Mouse (Mus musculus): ENCODE measurements around the gene Gdpgp1. TPM values are rescaled to one million over a fixed set of nuclear protein-coding genes. Genes with fewer than 3 reads are reported as not detected.

The Gdpgp1 gene
- polyA plus RNA-seq, 2 experiments, result 1.1 to 1.3 TPM

DNA sequence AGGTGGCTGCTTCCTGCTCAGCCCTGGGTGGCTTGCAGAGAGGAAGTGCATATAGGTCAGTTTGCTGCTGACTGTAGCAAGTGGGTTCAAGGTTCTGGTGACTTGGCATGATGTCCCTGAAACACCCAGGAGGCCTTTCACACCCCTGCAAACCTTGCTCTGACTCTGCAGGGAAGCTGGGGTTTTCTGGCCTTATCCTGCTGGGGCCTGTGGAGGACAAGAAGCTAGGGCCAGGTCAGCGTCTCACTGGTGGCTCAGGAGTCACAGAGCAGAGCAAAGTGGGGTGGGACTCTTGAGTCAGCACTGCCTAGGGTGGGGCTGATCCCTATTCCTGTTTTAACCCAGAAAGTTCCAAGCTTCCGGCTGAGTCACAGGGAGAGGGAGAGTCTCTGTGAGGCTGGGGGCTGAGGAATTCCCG lies 25.3 kb upstream of the Gdpgp1 start:
- ATAC-seq (ENCODE audit: insufficient read depth), result no peak
- H3K36me3 ChIP-seq (replicated peaks; ENCODE audit: control insufficient read depth, insufficient read depth, low read depth), result peaks cover 6% of the 10 kb centered on the region

DNA sequence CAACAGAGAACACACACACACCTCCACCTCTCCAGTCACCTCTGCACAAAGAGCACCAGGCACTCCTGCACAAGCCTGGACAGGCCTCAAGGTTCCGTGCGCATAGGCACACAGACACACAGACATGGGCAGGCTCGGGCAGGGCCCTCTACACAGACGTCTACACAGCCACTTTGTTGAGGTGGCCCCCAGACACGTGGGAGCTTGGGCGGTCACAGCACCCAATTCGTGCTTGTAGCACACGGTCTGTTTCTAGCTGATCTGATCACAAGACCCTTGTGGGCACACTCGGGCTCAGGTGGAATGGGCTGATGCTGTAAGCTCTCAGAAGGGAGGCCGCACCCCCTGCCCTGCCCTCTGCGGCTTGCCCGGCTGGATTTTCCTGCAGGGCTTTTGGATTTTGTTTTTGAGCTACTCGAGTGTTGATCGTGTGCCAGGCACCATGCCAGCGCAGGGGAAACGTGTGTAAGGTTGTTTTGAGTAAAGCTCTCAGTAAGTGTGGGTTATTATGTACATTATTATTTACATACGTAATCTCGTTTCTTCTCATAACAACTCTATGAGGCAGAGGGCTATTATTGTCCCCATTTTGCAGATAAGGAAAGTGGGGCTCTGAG lies 24.5 kb upstream of the Gdpgp1 start:
- Histone ChIP-seq H3K36me3 (replicated peaks; ENCODE audit: control insufficient read depth, insufficient read depth, low read depth) (peaks cover 13% of the 10 kb centered on the region), H3K4me2 (ENCODE audit: low read depth) (peak overlapping the region; percentile 87), H3K4me3 (ENCODE audit: insufficient read depth in 1 of 2, low read depth in 2 of 2, low read length in 2 of 2) (peak overlapping the region; percentile 2 to 44), H3K27ac (peak overlapping the region; percentile 100), H3K4me1 (replicated peaks; ENCODE audit: control insufficient read depth in 2 of 2, insufficient read depth in 2 of 2, low read length in 1 of 2) (peaks cover 86 to 91% of the 10 kb centered on the region in 2 experiments), H3K9ac (replicated peaks) (peak overlapping the region; percentile 71), H3K27me3 (ENCODE audit: control insufficient read depth, insufficient read depth, low read length) (no peaks in the 10 kb centered on the region), H3K9me3 (ENCODE audit: control insufficient read depth, low read length) (no peaks in the 10 kb centered on the region)
- 23% methylated on average over 18 of the region's 18 CpGs for WGBS (ENCODE audit: insufficient replicate concordance)
- peak; percentile 19; the same call in 1 of the 2 replicates for ATAC-seq (ENCODE audit: insufficient read depth)
- TF ChIP-seq EP300 (IDR thresholded peaks at IDR 0.05; ENCODE audit: low read depth) (no peak; the same call in 1 of the 2 replicates), CTCF (IDR thresholded peaks at IDR 0.05; ENCODE audit: low read depth) (no peak)
- DNase-seq (ENCODE audit: low read depth in 3 of 3, low spot score in 3 of 3), result no peak

More for the DNA sequence above, 25.3 kb upstream of the Gdpgp1 start:
- H3K27me3 ChIP-seq (ENCODE audit: control insufficient read depth, insufficient read depth, low read length), result no peaks in the 10 kb centered on the region
- WGBS (ENCODE audit: insufficient replicate concordance), result 23% methylated on average over 3 of the region's 3 CpGs
- DNase-seq (ENCODE audit: low read depth in 3 of 3, low spot score in 3 of 3), result no peak
- peak overlapping the region; percentile 87 for H3K4me2 ChIP-seq (ENCODE audit: low read depth)
- peaks cover 94 to 95% of the 10 kb centered on the region in 2 experiments for H3K4me1 ChIP-seq (replicated peaks; ENCODE audit: control insufficient read depth in 2 of 2, insufficient read depth in 2 of 2, low read length in 1 of 2)
- no peak for TF ChIP-seq EP300 (IDR thresholded peaks at IDR 0.05; ENCODE audit: low read depth)
- TF ChIP-seq CTCF (IDR thresholded peaks at IDR 0.05; ENCODE audit: low read depth), result no peak
- no peaks in the 10 kb centered on the region for H3K9me3 ChIP-seq (ENCODE audit: control insufficient read depth, low read length)
- H3K9ac ChIP-seq (replicated peaks), result peak overlapping the region; percentile 71
- H3K4me3 ChIP-seq (ENCODE audit: insufficient read depth in 1 of 2, low read depth in 2 of 2, low read length in 2 of 2), result peak overlapping the region in 1 of 2 experiments; percentile 44; a peak in 2 of 4 replicates
- peak overlapping the region; percentile 100 for H3K27ac ChIP-seq

DNA sequence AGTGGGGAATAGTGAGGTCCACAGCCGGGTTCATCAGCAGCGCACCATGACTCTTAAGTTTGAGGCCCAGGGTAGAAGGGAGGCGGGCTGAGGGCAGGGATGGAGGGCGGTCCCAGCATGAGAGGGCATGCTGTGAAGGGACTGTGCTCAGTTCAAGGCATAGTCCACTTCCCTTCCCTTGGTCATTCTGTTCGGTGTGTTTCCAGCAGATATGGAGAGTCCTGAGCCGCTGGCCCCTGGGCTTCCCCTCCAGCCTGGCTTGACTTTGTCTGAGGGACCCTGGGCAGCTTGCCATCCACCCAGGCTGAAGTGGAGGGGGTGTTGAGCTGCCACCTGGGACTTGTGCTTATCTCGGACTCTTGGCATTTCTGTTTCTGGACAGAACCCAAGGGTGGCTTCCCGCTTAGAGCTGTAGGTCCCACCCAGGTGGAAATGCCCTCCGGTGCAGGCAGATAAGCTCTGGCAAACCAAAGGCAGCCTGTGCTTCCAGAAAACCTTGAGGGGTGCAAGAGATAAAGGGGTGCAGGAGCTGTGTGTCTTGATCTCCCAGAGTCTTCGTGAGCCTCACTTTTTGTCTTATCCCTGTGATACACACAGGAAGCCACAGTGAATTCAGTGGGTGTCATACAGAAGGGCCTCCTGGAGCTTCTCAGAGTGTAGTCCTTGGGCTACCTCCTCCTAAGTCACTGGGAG lies 23.8 kb upstream of the Gdpgp1 start:
- DNase-seq (ENCODE audit: low read depth in 3 of 3, low spot score in 3 of 3) (peak; percentile 96 to 98 (median 98)), ATAC-seq (ENCODE audit: insufficient read depth) (peak; percentile 87)
- H3K4me2 ChIP-seq (ENCODE audit: low read depth), result peak overlapping the region; percentile 87
- H3K27me3 ChIP-seq (ENCODE audit: control insufficient read depth, insufficient read depth, low read length), result no peaks in the 10 kb centered on the region
- 9% methylated on average over 10 of the region's 10 CpGs for WGBS (ENCODE audit: insufficient replicate concordance)
- H3K27ac ChIP-seq, result peak overlapping the region; percentile 100
- no peaks in the 10 kb centered on the region for H3K9me3 ChIP-seq (ENCODE audit: control insufficient read depth, low read length)
- TF ChIP-seq CTCF (IDR thresholded peaks at IDR 0.05; ENCODE audit: low read depth) (peak; percentile 6), EP300 (IDR thresholded peaks at IDR 0.05; ENCODE audit: low read depth) (peak; percentile 96)
- peaks cover 21% of the 10 kb centered on the region for H3K36me3 ChIP-seq (replicated peaks; ENCODE audit: control insufficient read depth, insufficient read depth, low read depth)
- peak overlapping the region; percentile 40 to 44 for H3K4me3 ChIP-seq (ENCODE audit: insufficient read depth in 1 of 2, low read depth in 2 of 2, low read length in 2 of 2)
- H3K9ac ChIP-seq (replicated peaks), result peak overlapping the region; percentile 85
- H3K4me1 ChIP-seq (replicated peaks; ENCODE audit: control insufficient read depth in 2 of 2, insufficient read depth in 2 of 2, low read length in 1 of 2), result peaks cover 78 to 83% of the 10 kb centered on the region in 2 experiments

DNA sequence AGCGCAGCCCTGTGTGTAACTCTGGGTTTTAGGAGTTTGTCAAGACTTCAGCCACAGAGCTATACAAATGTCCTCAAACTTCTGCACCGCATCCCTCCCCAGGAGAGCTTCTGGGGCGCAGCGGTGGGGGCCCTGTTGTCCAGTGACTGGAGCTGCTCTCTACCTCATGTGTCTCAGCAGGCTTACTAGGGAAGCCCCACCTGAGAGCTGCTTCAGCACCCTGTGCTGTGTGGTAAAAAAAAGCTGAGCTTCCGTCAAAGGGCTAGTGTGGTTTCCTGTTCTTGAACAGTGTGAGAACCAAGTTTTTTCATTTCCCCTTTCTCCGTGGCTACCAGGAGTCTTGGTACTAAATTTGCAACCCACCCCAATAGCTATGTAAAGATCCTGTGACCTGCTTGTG lies 23.0 kb upstream of the Gdpgp1 start:
- Histone ChIP-seq H3K4me3 (ENCODE audit: insufficient read depth in 1 of 2, low read depth in 2 of 2, low read length in 2 of 2) (peak overlapping the region; percentile 40 to 41), H3K27ac (peak overlapping the region; percentile 100)

DNA sequence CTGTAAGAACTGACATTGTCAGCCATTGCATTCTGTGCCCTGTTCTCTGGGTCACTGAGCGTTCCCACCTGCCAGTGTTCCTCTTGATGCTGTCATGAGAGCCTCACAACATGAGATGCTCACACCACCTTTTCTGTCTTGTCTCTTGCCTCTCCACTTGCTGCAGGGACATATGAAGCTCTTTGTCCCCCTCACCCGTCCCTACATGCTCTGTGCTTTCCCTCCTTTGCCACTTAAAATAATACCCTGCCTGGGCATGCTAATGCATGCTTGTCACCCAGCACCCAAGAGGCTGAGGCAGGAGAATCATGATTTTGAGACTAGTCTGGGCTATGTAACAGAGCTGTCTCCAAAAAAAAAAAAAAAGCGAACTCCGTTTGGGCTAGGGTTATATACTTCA lies 21.7 kb upstream of the Gdpgp1 start:
- peaks cover 35% of the 10 kb centered on the region for H3K36me3 ChIP-seq (replicated peaks; ENCODE audit: control insufficient read depth, insufficient read depth, low read depth)

More for the DNA sequence above, 23.0 kb upstream of the Gdpgp1 start:
- TF ChIP-seq CTCF (IDR thresholded peaks at IDR 0.05; ENCODE audit: low read depth) (no peak), EP300 (IDR thresholded peaks at IDR 0.05; ENCODE audit: low read depth) (no peak)
- Histone ChIP-seq H3K27me3 (ENCODE audit: control insufficient read depth, insufficient read depth, low read length) (no peaks in the 10 kb centered on the region), H3K9me3 (ENCODE audit: control insufficient read depth, low read length) (no peaks in the 10 kb centered on the region), H3K9ac (replicated peaks) (peak overlapping the region; percentile 85), H3K36me3 (replicated peaks; ENCODE audit: control insufficient read depth, insufficient read depth, low read depth) (peaks cover 23% of the 10 kb centered on the region), H3K4me2 (ENCODE audit: low read depth) (peak overlapping the region; percentile 87), H3K4me1 (replicated peaks; ENCODE audit: control insufficient read depth in 2 of 2, insufficient read depth in 2 of 2, low read length in 1 of 2) (peaks cover 70 to 75% of the 10 kb centered on the region in 2 experiments)
- no peak for DNase-seq (ENCODE audit: low read depth in 3 of 3, low spot score in 3 of 3)
- 8% methylated on average over 6 of the region's 6 CpGs for WGBS (ENCODE audit: insufficient replicate concordance)
- no peak for ATAC-seq (ENCODE audit: insufficient read depth)

More for the DNA sequence above, 21.7 kb upstream of the Gdpgp1 start:
- Histone ChIP-seq H3K27me3 (ENCODE audit: control insufficient read depth, insufficient read depth, low read length) (no peaks in the 10 kb centered on the region), H3K4me3 (ENCODE audit: insufficient read depth in 1 of 2, low read depth in 2 of 2, low read length in 2 of 2) (no peak overlapping the region), H3K9ac (replicated peaks) (peak overlapping the region; percentile 85), H3K27ac (peak overlapping the region; percentile 100), H3K9me3 (ENCODE audit: control insufficient read depth, low read length) (no peaks in the 10 kb centered on the region), H3K4me2 (ENCODE audit: low read depth) (peak overlapping the region; percentile 87), H3K4me1 (replicated peaks; ENCODE audit: control insufficient read depth in 2 of 2, insufficient read depth in 2 of 2, low read length in 1 of 2) (peaks cover 57 to 67% of the 10 kb centered on the region in 2 experiments)
- DNase-seq (ENCODE audit: low read depth in 3 of 3, low spot score in 3 of 3) (no peak), ATAC-seq (ENCODE audit: insufficient read depth) (no peak)
- WGBS (ENCODE audit: insufficient replicate concordance), result 81% methylated on average over 4 of the region's 4 CpGs
- TF ChIP-seq EP300 (IDR thresholded peaks at IDR 0.05; ENCODE audit: low read depth) (no peak), CTCF (IDR thresholded peaks at IDR 0.05; ENCODE audit: low read depth) (no peak)
